Mouse (Mus musculus) limb, embryonic 12.5 days (tissue): ENCODE data around the gene Celsr3. TPM values are rescaled to one million over a fixed set of nuclear protein-coding genes. Genes with fewer than 3 reads are reported as not detected.
A peak's percentile ranks its signal among the peaks of the same experiment; 100 is the strongest.

ENCODE experiments used
- ATAC-seq: fragments of 200-750 bp; cut with Nextera tagmentation; 2 replicates; pipeline ENCODE4 v1.8.0; 2017; ENCODE audit warnings: low read depth, moderate TSS enrichment; ENCODE audit not compliant: insufficient number of reproducible peaks, insufficient read depth, low FRiP score, low TSS enrichment
- H3K27ac ChIP-seq: fragments of 300-500 bp; sonication (generic); 2 replicates; pipeline ENCODE4 v1.5.1; 2016; ENCODE audit warnings: mild to moderate bottlenecking, moderate library complexity
- H3K27me3 ChIP-seq: fragments of 300-500 bp; sonication (generic); 2 replicates; pipeline ENCODE4 v1.6.1; 2016; ENCODE audit warnings: mild to moderate bottlenecking, moderate library complexity
- H3K36me3 ChIP-seq: fragments of 300-500 bp; sonication (generic); 2 replicates; pipeline ENCODE4 v1.6.1; 2016; ENCODE audit warnings: mild to moderate bottlenecking, moderate library complexity
- H3K4me1 ChIP-seq: fragments of 300-500 bp; sonication (generic); replicated peaks from 2 replicates; pipeline ENCODE4 v1.6.1; 2016
- H3K4me2 ChIP-seq: fragments of 300-500 bp; sonication (generic); 2 replicates; pipeline ENCODE4 v1.6.1; 2016; ENCODE audit warnings: mild to moderate bottlenecking, moderate library complexity
- H3K4me3 ChIP-seq: fragments of 300-500 bp; sonication (generic); replicated peaks from 2 replicates; pipeline ENCODE4 v1.5.1; 2016; ENCODE audit warnings: mild to moderate bottlenecking
- H3K9ac ChIP-seq: fragments of 300-500 bp; sonication (generic); replicated peaks from 2 replicates; pipeline ENCODE4 v1.6.1; 2016; ENCODE audit warnings: mild to moderate bottlenecking, moderate library complexity
- H3K9me3 ChIP-seq: fragments of 300-500 bp; sonication (generic); 2 replicates; pipeline ENCODE4 v1.6.1; 2016; ENCODE audit warnings: mild to moderate bottlenecking, moderate library complexity
- WGBS: fragments of 180-500 bp; shearing (Covaris S2); methylation state at CpG from one replicate; pipeline ENCODE4 v1.1.7; 2016; 5-methylcytosine and 5-hydroxymethylcytosine counted together
- polyA plus RNA-seq: library from polyadenylated mRNA; unstranded; fragments of >200 nt; fragmentation: Nextera tagmentation; extraction: Ambion mirVana; gene quantifications from 2 replicates; pipeline ENCODE4 v1.2.1, GENCODE M21; 2016

The Celsr3 gene
- 0.14 and 0.30 TPM in 2 replicates for polyA plus RNA-seq

DNA sequence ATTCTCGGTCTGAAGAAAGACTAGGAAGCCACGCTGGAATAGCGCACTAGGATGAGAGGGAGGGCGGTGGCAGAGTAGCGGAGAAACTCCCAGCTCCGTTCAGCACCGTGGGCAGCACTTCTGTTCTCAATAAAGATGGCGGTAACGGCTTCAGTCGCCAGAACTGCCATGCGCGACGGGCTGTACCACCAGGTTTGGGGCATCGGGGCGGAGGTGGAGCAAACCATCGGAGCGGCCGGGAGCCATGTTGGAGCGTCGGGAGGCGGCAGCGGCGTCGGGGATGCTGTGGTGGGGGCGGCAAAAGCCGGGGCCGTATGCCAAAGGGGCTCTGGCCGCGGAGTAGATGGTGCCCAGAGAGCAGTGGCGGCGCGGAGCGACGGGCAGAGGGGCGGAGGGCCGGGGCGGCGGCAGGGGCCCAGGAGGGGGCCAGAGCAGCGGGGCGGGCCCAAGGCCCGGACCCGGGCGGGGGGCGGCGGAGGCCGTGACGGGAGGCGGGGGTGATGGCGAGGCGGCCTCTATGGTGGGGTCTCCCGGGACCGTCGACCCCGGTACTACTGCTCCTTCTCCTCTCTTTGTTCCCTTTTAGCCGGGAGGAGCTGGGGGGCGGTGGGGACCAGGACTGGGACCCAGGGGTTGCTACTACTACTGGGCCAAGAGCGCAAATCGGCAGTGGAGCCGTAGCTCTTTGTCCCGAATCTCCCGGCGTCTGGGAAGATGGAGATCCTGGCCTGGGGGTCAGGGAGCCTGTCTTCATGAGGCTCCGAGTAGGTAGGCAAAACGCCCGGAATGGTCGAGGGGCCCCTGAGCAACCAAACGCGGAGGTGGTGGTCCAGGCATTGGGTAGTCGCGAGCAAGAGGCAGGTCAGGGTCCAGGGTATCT is at the start of gene Celsr3:
Gene Celsr3 (plus strand): TSS at position 501 of the 880 bp plus-strand sequence.
- H3K4me1 ChIP-seq: peaks cover 17% of the 10 kb centered on the region
- H3K9me3 ChIP-seq: no peaks in the 10 kb centered on the region
- H3K9ac ChIP-seq: no peak within 1 kb of the TSS
- H3K4me2 ChIP-seq: peak within 1 kb of the TSS; percentile 73
- peak within 1 kb of the TSS; percentile 45 for H3K4me3 ChIP-seq
- 0 out of 2 replicates have a peak, but pooled peaks have one; percentile 27 for ATAC-seq
- no peak within 1 kb of the TSS for H3K27ac ChIP-seq
- H3K36me3 ChIP-seq: no peaks in the 10 kb centered on the region
- peaks cover 91% of the 10 kb centered on the region for H3K27me3 ChIP-seq
- 2% methylated on average over 63 of the region's 70 CpGs for WGBS

DNA sequence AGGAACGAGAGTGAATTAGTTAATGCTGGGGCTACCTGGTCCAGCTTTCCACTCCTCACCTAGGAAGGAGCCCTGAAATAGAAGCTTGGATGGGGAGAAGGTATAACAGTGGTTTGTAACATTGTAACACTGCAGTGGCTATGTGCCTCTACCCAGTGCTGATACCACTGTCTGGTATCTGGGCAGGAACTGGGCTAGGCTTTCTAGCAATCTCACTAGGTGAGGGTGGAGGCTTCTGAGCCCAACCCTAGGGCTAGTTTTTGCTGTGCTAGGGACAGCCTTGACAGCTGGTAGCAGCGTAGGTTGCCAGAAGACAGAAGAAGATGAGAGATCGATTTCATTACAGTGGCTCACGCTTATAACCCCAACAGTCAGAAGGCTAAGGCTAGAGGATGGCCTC is 49.5 kb upstream of the Celsr3 start:
- Histone ChIP-seq H3K4me2 (no peak overlapping the region), H3K9me3 (no peaks in the 10 kb centered on the region), H3K27me3 (no peaks in the 10 kb centered on the region), H3K9ac (no peak overlapping the region), H3K36me3 (no peaks in the 10 kb centered on the region), H3K4me3 (no peak overlapping the region), H3K27ac (no peak overlapping the region), H3K4me1 (no peaks in the 10 kb centered on the region)
- WGBS: 84% methylated on average over 4 of the region's 4 CpGs
- no peak for ATAC-seq

DNA sequence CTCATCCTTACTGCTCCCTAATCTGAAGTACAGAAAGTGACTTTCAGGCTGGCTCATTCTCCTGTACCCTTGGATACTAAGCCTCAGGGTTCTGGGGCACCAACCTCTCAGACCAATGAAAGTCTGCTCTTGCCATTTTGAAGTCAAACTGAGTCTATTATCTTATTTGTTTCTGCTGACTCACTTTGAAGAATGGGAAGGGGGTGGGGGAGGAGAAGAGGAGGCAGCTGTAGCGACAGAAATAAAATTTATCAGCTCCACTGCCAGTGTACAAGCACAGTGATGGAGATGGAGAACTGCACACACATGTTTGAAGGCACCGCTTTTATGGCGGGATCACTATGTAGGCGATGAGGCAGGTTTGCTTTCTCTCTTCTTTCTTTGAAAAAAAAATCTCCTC is 48.8 kb upstream of the Celsr3 start:
- WGBS: 86% methylated on average over 4 of the region's 4 CpGs
- no peak overlapping the region for H3K4me2 ChIP-seq
- H3K9ac ChIP-seq: no peak overlapping the region
- H3K27ac ChIP-seq: no peak overlapping the region
- no peaks in the 10 kb centered on the region for H3K27me3 ChIP-seq
- no peak overlapping the region for H3K4me3 ChIP-seq
- H3K36me3 ChIP-seq: no peaks in the 10 kb centered on the region
- peaks cover 4% of the 10 kb centered on the region; the same call in 1 of the 2 replicates for H3K4me1 ChIP-seq
- no peak for ATAC-seq
- no peaks in the 10 kb centered on the region for H3K9me3 ChIP-seq

DNA sequence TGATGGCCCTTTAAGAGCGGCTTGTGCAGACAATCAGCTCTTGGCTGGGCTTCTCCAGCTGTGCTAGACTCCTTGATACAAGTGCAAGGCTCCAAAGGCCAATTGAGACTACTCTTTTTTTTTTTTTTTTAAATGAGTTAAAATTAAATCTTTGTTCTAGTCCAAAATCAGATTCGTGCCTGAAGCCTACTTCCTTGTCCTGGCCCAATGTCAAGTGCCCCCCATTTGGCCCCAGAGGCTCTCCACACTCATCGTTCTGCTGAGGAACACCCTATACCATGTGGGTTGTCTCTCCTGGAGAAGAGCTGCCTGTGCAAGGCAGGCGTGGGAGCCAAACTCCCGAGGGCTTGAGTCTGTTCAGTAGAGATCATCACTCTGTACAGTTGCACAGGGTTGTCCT is 45.2 kb upstream of the Celsr3 start:
- 79% methylated on average over 5 of the region's 5 CpGs for WGBS

DNA sequence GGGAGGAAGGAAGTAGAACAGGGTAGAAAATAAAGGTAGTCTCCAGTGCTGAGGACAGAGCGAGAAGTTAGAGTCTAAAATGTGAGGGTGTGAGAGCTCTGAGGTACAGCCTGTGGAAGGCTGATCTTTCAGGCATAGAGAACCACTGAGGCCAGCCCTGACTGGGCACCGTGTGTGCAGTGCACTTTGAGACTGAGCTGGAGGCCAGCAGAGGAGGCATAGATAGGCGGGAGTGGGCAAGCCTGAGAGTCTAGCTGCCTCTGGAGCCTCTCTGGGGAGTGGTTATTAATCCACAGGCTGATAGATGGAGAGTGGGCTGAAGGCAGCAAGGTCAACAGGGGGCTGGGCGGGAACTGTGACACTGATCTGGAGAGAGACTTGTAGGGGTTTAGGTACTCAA is 44.2 kb upstream of the Celsr3 start:
- H3K4me2 ChIP-seq: no peak overlapping the region
- H3K27me3 ChIP-seq: no peaks in the 10 kb centered on the region
- WGBS: 71% methylated on average over 4 of the region's 4 CpGs
- H3K4me3 ChIP-seq: no peak overlapping the region
- H3K9me3 ChIP-seq: no peaks in the 10 kb centered on the region
- H3K9ac ChIP-seq: no peak overlapping the region
- H3K36me3 ChIP-seq: peaks cover 8% of the 10 kb centered on the region
- H3K4me1 ChIP-seq: peaks cover 27% of the 10 kb centered on the region
- H3K27ac ChIP-seq: no peak overlapping the region
- ATAC-seq: no peak

More for the DNA sequence above, 45.2 kb upstream of the Celsr3 start:
- Histone ChIP-seq H3K27me3 (no peaks in the 10 kb centered on the region), H3K4me2 (no peak overlapping the region), H3K4me3 (no peak overlapping the region), H3K27ac (no peak overlapping the region), H3K9ac (no peak overlapping the region), H3K9me3 (no peaks in the 10 kb centered on the region), H3K36me3 (peaks cover under 1% of the 10 kb centered on the region; the same call in 1 of the 2 replicates), H3K4me1 (peaks cover 19% of the 10 kb centered on the region)
- ATAC-seq: no peak

DNA sequence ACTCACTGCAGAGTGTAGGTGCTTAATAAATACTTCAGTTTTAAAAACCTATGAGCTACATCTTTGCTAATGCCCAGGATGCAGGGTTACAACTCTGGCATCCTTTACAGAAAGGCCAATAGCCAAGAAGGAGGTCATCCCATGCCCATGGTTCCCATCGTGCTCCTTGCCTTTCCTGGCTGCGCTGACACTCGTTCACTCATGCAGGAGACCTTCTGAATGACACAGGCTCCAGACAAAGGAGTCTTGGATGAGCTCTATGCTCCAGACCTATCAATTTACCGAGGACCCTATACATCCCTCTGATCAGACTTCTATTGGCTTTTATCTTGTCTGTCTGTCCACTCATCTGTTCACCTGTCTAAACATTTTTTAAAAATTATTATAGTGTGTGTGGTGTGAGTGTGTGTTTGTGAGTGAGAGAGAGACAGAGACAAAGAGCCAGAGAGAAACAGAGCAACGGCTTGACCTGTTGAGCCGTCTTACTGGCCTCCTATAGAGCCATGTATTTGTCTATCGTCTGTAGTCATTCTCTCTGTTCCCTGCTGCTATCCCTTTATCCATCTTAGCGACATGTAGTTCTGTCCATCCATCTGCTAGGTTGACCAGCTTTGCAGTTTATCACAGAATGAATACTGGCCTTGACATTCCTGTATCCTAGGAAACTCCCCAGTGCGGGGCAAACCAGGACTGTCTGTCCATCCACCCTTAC is 43.1 kb upstream of the Celsr3 start:
- peaks cover 12% of the 10 kb centered on the region for H3K36me3 ChIP-seq
- WGBS: 36% methylated on average over 9 of the region's 9 CpGs
- H3K9ac ChIP-seq: peak overlapping the region; percentile 97
- H3K4me3 ChIP-seq: peak overlapping the region; percentile 78
- H3K9me3 ChIP-seq: no peaks in the 10 kb centered on the region
- ATAC-seq: peak; percentile 3; the same call in 1 of the 2 replicates
- H3K27me3 ChIP-seq: no peaks in the 10 kb centered on the region
- H3K4me2 ChIP-seq: peak overlapping the region; percentile 63
- peak overlapping the region; percentile 57; the same call in 1 of the 2 replicates for H3K27ac ChIP-seq
- H3K4me1 ChIP-seq: peaks cover 38% of the 10 kb centered on the region

DNA sequence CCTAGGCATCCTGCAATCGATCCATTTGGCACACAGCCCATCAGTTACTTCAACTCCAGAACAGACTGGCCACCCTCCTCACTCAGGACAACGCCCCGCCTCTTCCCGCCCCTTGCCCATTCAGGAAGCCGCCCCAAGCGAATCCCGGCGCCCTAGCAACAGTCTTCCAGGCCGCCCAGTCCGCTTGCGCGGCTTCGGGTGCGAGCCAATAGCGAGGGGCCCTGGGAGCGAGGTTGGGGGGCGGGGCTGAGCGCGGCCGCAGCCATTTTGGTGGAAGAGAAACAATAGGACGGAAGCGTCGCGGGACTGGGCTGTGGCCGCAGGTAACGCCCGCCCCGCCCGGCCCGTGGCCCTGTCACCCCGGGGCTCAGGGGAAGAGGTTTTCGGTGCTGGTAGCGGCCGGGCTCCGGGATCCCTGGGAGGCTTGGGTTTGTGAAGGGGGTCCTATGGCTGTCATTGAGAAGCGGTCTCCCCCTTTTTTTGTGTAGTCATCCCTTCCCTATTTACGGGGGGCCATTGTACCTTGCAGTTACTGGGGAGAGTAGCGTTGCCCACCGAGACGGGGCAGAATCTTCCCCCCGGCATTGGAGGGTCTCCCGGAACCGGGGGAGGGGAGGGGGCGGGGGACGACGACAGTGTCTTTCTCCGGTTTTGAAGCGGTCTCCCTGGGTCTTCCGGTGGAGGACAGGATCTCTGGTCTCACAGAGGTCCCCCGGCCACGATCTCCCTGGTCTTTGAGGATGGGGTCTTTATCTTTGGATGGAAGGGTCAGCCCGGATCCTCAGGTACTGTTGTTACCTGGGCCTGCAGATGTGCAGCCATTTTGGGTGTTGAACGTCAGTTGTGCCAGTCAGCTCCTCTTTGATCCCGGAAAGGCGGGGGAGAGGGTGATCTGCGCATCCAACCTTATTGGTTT is 42.3 kb upstream of the Celsr3 start, which contains the start of gene Ip6k2:
Gene Ip6k2 (plus strand): TSS at position 249 of the 916 bp plus-strand sequence.
- ATAC-seq: peak; percentile 98
- peak within 1 kb of the TSS; percentile 78 for H3K4me3 ChIP-seq
- peaks cover 46% of the 10 kb centered on the region for H3K4me1 ChIP-seq
- H3K27me3 ChIP-seq: no peaks in the 10 kb centered on the region
- under 1% methylated on average over 56 of the region's 56 CpGs for WGBS
- no peaks in the 10 kb centered on the region for H3K9me3 ChIP-seq
- peak within 1 kb of the TSS; percentile 89 for H3K27ac ChIP-seq
- peaks cover 18% of the 10 kb centered on the region for H3K36me3 ChIP-seq
- peak within 1 kb of the TSS; percentile 97 for H3K9ac ChIP-seq
- H3K4me2 ChIP-seq: peak within 1 kb of the TSS; percentile 63

DNA sequence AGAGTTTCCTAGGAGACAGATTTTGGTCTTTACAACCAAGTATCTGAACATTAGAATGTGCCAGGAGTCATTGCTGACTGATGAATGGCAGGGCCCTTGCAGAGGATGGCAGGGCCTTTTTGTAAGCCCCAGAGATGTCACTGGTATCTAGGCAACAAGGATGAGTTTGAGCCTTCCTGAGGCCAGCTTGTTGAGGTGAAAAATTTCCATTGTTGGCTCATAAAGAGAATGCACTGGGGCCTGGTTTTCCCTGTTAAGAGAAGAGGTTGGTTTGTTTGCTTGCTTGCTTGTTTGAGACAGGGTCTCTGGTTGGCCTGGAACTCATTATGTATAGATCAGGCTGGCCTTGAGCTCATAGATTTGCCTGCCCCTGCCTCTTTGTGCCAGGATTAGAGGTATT is 40.7 kb upstream of the Celsr3 start:
- ATAC-seq: no peak
- peak overlapping the region; percentile 44 for H3K9ac ChIP-seq

DNA sequence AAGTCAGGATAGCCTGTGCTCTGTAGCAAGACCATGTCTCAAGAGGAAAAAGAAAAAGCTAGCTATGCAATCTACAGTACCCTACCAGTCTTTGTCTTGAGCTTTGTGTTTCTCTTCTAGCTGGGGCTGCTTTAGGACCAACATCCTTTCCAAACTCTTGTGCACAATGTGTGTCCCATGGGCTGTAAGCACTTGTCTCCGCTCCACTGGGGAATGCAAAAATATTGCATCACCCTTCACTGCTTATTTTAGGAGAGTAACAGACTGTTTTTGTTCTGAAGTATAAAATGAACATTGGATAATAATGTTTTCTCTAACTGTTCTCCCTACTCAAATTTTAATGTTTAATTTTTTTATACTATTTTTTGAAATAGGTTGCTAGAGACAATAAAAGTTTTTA is 39.6 kb upstream of the Celsr3 start:
- Histone ChIP-seq H3K36me3 (peaks cover 20% of the 10 kb centered on the region), H3K27ac (no peak overlapping the region), H3K9me3 (no peaks in the 10 kb centered on the region), H3K4me3 (no peak overlapping the region; the same call in 1 of the 2 replicates), H3K4me2 (peak overlapping the region; percentile 63), H3K27me3 (no peaks in the 10 kb centered on the region), H3K9ac (no peak overlapping the region), H3K4me1 (peaks cover 63% of the 10 kb centered on the region)
- 93% methylated on average over 1 of the region's 1 CpGs for WGBS
- no peak for ATAC-seq

More for the DNA sequence above, 40.7 kb upstream of the Celsr3 start:
- Histone ChIP-seq H3K27me3 (no peaks in the 10 kb centered on the region), H3K4me3 (peak overlapping the region; percentile 78), H3K4me2 (peak overlapping the region; percentile 63), H3K9me3 (no peaks in the 10 kb centered on the region), H3K27ac (0 out of 2 replicates have a peak overlapping the region, but pooled peaks have one; percentile 41), H3K36me3 (peaks cover 20% of the 10 kb centered on the region), H3K4me1 (peaks cover 55% of the 10 kb centered on the region)

DNA sequence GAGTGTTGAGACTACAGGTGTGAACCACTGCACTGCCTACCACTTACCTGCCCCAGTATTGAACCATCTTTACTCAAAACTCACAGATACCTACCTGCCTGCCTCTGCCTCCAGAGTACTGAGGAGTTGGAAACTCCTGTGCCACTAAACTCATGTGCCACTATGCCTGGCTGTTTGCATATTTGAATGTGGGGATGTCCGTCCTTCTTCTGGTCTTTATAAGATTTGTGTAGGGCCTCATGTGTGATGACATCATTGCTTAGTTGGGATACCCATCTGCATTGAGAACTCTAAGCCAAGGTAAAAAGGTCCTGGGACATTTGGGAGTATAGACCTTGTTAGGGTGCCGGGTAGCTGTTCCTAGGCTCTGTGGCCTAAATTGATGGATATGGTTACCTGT is 39.0 kb upstream of the Celsr3 start:
- Histone ChIP-seq H3K27me3 (no peaks in the 10 kb centered on the region), H3K9me3 (no peaks in the 10 kb centered on the region), H3K4me2 (peak overlapping the region; percentile 16), H3K27ac (no peak overlapping the region), H3K9ac (no peak overlapping the region), H3K4me1 (peaks cover 66% of the 10 kb centered on the region), H3K36me3 (peaks cover 20% of the 10 kb centered on the region), H3K4me3 (no peak overlapping the region)
- ATAC-seq: no peak
- WGBS: 94% methylated on average over 2 of the region's 2 CpGs
